Mouse (Mus musculus): Measurements from ENCODE around the gene Rbm14. TPM values are rescaled to one million over a fixed set of nuclear protein-coding genes. Genes with fewer than 3 reads are reported as not detected.
"Not testable (repeated sequence)": the region's sequence is repeated elsewhere in the genome, so short reads cannot be mapped to it uniquely, and the experiment has no call there.

Gene Rbm14
- total RNA-seq, 2 experiments from 2014 or later, result 53.4 to 61.0 TPM

- Histone ChIP-seq H3K27ac (no peak overlapping the region), H3K4me3 (no peak overlapping the region)
- intact Hi-C loops (cut with DNase I), result no loop called here
- DNase-seq (ENCODE audit: extremely low spot score in 1 of 2, low spot score in 2 of 2), result no peak
- no peak for TF ChIP-seq CTCF (IDR thresholded peaks at IDR 0.05)
Measured at GRCm38 (mm10) chr19:4772785-4773184, 38.6 kb downstream of the Rbm14 start.

DNA sequence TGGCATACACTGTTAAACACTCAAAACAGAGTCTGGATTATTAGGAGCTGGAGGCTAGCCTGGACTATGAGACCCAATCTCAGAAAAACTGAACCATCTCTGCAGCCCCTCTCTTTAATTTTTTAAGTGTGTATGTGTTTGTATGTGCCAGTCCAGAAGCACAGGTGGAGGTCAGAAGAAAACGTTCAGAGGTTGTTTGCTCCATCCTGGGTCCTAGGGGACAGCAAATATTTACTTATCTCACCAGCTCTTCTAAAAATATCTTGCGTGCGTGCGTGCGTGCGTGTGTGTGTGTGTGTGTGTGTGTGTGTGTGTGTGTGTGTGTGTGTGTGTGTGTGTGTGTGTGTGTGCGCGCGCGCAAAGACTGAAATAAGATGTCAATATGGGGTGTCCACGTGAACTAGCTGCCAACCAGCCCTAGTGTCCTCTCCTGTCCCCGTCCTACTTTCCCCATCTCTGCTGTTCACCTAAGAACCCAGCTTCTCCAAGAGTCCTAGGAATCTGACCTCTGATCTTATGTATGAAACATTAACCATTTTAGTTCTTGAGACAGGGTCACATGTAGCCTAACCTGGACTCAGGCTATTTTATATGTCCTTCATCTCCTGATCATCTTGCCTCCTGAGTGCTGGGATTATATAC, 43.8 kb downstream of the Rbm14 start:
- Histone ChIP-seq H3K4me3 (no peak overlapping the region), H3K27ac (no peak overlapping the region)
- intact Hi-C loops (cut with DNase I), result no loop called here
- TF ChIP-seq CTCF (IDR thresholded peaks at IDR 0.05), result no peak
- DNase-seq (ENCODE audit: extremely low spot score in 1 of 2, low spot score in 2 of 2), result no peak

- Histone ChIP-seq H3K27ac (no peak overlapping the region), H3K4me3 (no peak overlapping the region)
- TF ChIP-seq CTCF (IDR thresholded peaks at IDR 0.05), result peak; percentile 12
- intact Hi-C loops (cut with DNase I), result no loop called here
- DNase-seq (ENCODE audit: extremely low spot score in 1 of 2, low spot score in 2 of 2), result no peak
Measured at GRCm38 (mm10) chr19:4762876-4763275, 48.6 kb downstream of the Rbm14 start.

- DNase-seq (ENCODE audit: extremely low spot score in 1 of 2, low spot score in 2 of 2); intact Hi-C loops (cut with DNase I); H3K27ac ChIP-seq: not testable (repeated sequence)
Measured at GRCm38 (mm10) chr19:4760544-4760943, 50.9 kb downstream of the Rbm14 start.

GRCm38 (mm10) chr19:4756921-4757320, 54.5 kb downstream of the Rbm14 start:
- Histone ChIP-seq H3K4me3 (peak overlapping the region; percentile 71), H3K27ac (peak overlapping the region; percentile 97)
- intact Hi-C loops (cut with DNase I), result loop anchor here (5.0 to 10.0 kb wide), 3 partner anchors 55 to 208 kb away; partner anchors contain the start of genes Gm21992, Mrpl11 and Rbm14
- no peak for TF ChIP-seq CTCF (IDR thresholded peaks at IDR 0.05)
- no peak for DNase-seq (ENCODE audit: extremely low spot score in 1 of 2, low spot score in 2 of 2)

More at GRCm38 (mm10) chr19:4760544-4760943, 50.9 kb downstream of the Rbm14 start:
- H3K4me3 ChIP-seq, result not testable (repeated sequence)

DNA sequence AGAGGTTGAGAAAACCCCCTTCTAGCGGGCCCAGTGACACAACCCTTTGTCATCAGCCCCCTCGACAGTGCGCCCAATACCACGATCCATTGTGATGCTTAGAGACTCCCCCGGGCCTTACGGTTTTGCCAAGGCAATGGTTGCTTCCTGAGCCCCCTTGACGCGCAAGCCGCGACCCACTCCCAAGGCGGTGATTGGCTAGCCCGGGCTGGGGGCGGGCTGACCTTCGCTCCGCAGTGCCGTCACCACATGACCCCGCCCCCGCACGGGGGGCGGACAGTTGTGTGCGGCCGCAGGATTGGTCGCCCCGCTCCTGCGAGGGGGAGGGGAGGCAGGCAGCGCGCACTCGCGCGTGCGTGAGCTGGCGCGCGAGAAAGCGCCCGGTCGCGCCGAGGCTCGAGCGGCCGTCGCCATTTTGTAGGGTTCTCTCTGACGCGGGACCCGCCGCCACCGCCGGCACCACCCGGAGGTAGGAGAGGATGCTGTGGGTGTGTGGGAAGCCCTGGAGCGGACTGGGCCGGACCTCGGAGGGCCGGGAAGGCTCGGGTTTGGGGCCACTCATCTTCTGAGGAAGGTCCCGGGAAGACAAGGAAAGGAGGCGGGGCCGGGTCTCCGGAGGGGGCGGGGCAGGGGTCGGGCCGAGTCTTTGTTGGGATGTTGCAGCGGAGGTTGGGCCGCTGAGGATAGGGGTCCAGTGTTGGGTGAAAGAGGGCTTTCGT, 55.1 kb downstream of the Rbm14 start, which contains the start of gene Rbm4b:
Rbm4b (plus strand) TSS at position 305 of the 719 bp plus-strand sequence.
- no peak for TF ChIP-seq CTCF (IDR thresholded peaks at IDR 0.05)
- DNase-seq (ENCODE audit: extremely low spot score in 1 of 2, low spot score in 2 of 2), result peak; percentile 97
- intact Hi-C loops (cut with DNase I), result loop anchor here (5.0 to 10.0 kb wide), 3 partner anchors 56 to 208 kb away; partner anchors contain the start of genes Gm21992, Mrpl11 and Rbm14
- Histone ChIP-seq H3K4me3 (peak within 1 kb of the TSS; percentile 71), H3K27ac (peak within 1 kb of the TSS; percentile 97)

GRCm38 (mm10) chr19:4755565-4756192, 55.8 kb downstream of the Rbm14 start:
- TF ChIP-seq CTCF (IDR thresholded peaks at IDR 0.05), result peak; percentile 90
- intact Hi-C loops (cut with DNase I), result loop anchor here (2.0 to 10.0 kb wide), 4 partner anchors 57 to 209 kb away; partner anchors contain the start of genes Bbs1, Gm21992, Mrpl11 and Rbm14
- peak; percentile 85 for DNase-seq (ENCODE audit: extremely low spot score in 1 of 2, low spot score in 2 of 2)
- Histone ChIP-seq H3K27ac (peak overlapping the region; percentile 97), H3K4me3 (peak overlapping the region; percentile 71)

Other genes starting within 250 kb of the Rbm14 start
- gene Lrfn4, start 196.0 kb downstream of the Rbm14 start, total RNA-seq (2021), result 10 to 100 TPM; 41.2 to 44.9 TPM
- 10 to 100 TPM; 26.4 to 30.6 TPM for gene Rce1, start 186.0 kb downstream of the Rbm14 start, total RNA-seq (2021)
- gene Gm960, start 113.0 kb downstream of the Rbm14 start, total RNA-seq (2021), result 1 to 10 TPM; 1.5 to 1.6 TPM
- gene Sptbn2, start 100.5 kb downstream of the Rbm14 start, total RNA-seq (2021), result 100 to 1,000 TPM; 561 to 597 TPM
- 10 to 100 TPM; 16.3 to 18.2 TPM for gene Rbm4b, start 55.1 kb downstream of the Rbm14 start, total RNA-seq (2021)
- gene Rbm4, start 17.7 kb downstream of the Rbm14 start, total RNA-seq (2021), result 100 to 1,000 TPM in 1 of 2 experiments, 10 to 100 TPM in 1; 93.1 to 112 TPM
- 10 to 100 TPM; 22.0 to 25.5 TPM for gene Gm21992, start within 50 bp of the Rbm14 start, total RNA-seq (2021)
- gene Ccs, start 27.7 kb upstream of the Rbm14 start, total RNA-seq (2021), result 10 to 100 TPM; 29.8 to 30.3 TPM
- gene Ccdc87, start 27.7 kb upstream of the Rbm14 start, total RNA-seq (2021), result 1 to 10 TPM; 2.0 to 2.6 TPM
- 100 to 1,000 TPM; 102 to 107 TPM for gene Ctsf, start 43.5 kb upstream of the Rbm14 start, total RNA-seq (2021)
- 1 to 10 TPM; 1.4 to 1.5 TPM for gene Actn3, start 66.3 kb upstream of the Rbm14 start, total RNA-seq (2021)
- 10 to 100 TPM; 24.7 to 25.9 TPM for gene Zdhhc24, start 67.0 kb upstream of the Rbm14 start, total RNA-seq (2021)
- 10 to 100 TPM; 40.0 to 48.1 TPM for gene Bbs1, start 95.0 kb upstream of the Rbm14 start, total RNA-seq (2021)
- 10 to 100 TPM; 39.5 to 45.9 TPM for gene Dpp3, start 116.7 kb upstream of the Rbm14 start, total RNA-seq (2021)
- 10 to 100 TPM; 27.9 to 31.8 TPM for gene Peli3, start 131.5 kb upstream of the Rbm14 start, total RNA-seq (2021)
- gene Mrpl11, start 150.5 kb upstream of the Rbm14 start, total RNA-seq (2021), result 10 to 100 TPM; 52.7 to 55.3 TPM
- gene Npas4, start 178.7 kb upstream of the Rbm14 start, total RNA-seq (2021), result 10 to 100 TPM; 21.7 to 33.7 TPM
- 10 to 100 TPM; 16.6 to 16.7 TPM for gene Slc29a2, start 212.2 kb upstream of the Rbm14 start, total RNA-seq (2021)
- 100 to 1,000 TPM; 109 to 131 TPM for gene B4gat1, start 227.2 kb upstream of the Rbm14 start, total RNA-seq (2021)
- 1 to 10 TPM; 4.9 to 5.8 TPM for gene AC124502.3, start 227.3 kb upstream of the Rbm14 start, total RNA-seq (2021)
- gene Brms1, start 229.7 kb upstream of the Rbm14 start, total RNA-seq (2021), result 10 to 100 TPM; 26.9 to 28.8 TPM
- gene Rin1, start 238.8 kb upstream of the Rbm14 start, total RNA-seq (2021), result 10 to 100 TPM; 94.6 to 95.9 TPM

All from left cerebral cortex, adult 2 months (tissue).